Mouse (Mus musculus): ENCODE data around the gene Cdk6.

Cdk6 gene

DNA sequence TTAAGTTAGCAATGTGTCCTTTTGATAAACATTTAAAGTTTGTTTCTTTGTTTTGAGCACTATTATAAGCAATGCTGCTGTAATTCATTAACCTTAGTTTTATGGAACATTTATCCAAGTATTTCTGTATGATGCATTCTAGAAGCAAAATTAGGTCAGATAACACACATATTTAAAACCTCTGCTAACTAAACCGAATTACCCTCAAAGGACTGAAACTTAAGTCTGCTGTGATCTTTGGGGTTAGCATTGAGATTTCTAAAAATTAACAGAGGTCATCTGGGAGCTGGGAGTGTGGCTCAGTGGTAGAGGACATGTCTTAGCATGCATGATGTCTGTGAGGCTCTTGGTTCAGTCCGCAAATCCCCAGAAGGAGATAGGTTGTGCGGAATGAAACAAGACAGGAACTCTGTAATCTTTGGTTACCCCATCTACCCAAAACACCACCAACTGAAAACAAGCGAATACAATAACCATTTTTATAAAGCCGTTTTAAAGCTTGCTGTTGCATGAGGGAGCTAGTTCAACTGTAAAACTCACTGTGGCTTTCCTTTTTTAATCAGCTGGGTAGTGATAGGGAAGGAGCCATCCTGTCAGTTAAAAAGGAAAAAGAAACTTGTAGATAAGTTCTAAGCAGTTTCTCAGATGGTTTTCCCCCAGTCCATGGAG is 141.9 kb downstream of the Cdk6 start:
- DNase-seq (ENCODE audit: low spot score in 2 of 2): no peak

DNA sequence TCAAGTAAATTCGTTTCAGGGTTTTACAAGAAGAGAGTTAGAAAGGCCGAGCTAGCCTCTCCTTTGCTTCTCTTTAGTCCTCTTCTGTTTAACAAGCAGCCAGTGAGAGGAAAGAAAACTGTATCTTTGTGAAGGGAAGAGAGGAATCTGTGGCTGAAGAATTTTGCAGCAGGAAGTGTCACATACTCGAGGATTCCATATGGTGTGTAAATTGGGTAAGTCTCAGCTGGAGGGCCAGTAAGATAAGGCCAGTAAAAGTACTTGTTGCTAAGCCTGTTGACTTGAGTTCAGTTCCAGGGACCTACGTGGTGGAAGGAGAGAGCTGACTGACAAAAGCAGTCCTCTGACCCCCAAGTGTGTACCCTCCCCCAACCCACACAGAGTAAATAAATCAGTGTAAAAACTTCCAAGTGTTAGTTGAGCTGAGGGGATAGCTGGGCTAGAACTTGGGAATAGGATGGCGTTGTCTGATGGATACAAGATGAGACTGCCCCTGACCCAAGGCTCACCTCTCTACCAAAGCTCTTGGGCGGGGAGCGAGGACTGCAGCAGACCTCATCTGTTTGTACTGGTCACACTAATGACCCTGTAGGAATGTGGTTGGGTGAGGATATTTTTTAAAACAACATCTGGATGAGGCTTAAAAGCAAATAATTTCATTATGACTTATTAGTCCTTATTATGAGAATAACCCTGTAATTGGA is 145.4 kb downstream of the Cdk6 start:
- no peak for DNase-seq (ENCODE audit: low spot score in 2 of 2)

DNA sequence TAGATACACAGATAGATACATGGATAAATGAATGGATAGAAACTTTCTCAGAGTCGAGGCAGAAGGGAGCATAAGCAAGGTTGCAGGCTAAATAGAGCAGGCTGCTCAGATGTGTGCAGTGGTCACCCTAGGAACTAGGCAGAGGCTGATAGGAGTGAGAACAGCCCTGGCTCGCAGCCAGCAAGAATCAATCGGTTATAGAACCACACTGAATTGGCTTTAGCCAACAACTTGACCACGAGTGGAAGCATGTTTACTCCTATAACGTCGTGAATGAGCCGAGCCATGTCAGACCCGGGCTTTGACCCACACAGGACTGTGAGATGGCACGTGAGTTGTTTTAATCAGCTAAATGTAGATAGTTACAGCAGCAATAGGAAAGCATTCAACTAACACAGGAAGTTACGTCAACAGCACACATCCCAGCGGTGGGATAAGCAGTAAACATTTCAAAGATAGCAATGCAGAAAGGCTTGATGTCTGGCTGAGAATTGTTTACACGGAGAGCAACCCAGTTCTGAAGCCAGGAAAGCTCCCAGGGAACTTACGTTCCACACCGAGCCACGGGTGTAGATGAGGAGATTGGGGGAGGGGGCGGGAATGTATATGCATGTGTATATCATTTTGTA is 147.0 kb downstream of the Cdk6 start:
- no peak for DNase-seq (ENCODE audit: low spot score in 2 of 2)

DNA sequence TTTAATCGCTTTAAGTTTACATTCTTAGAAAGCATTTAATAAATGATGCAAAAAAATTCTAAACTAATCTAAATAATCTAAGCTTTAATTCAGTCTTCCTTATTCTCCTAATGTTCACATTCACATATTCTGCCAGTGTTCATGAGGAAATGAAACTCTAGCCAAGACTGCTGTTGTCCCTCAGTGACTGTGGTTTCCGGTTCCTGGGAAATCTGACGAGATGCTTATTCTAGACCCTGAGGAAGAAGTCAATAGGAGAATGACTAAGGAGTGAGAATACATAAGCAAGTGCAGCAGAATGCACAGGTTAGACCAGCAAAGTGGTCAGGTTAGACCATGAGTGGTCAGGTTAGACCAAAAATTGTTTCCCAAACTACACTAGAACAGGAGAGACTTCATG is 149.1 kb downstream of the Cdk6 start:
- DNase-seq (ENCODE audit: low spot score in 2 of 2): no peak

DNA sequence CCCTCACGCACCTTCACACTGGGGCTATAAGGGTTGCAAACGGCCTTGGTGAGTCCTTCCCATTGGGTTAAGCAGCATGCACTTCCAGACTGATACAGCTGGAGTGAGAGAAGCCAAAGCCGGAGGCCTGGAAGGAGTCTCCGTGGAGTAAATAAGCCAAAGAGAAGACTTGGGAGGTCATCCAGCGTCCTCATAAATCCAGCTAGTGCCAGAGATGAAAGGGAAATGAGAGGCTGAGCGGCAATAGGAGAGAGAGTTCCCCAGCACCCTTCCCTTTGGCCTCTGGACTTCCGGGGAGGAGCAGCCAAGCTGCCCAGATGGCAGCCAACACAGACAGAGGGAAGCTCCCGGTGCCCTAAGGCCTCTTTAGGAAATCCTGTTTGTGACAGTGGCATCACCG is 149.8 kb downstream of the Cdk6 start:
- no peak for DNase-seq (ENCODE audit: low spot score in 2 of 2)

DNA sequence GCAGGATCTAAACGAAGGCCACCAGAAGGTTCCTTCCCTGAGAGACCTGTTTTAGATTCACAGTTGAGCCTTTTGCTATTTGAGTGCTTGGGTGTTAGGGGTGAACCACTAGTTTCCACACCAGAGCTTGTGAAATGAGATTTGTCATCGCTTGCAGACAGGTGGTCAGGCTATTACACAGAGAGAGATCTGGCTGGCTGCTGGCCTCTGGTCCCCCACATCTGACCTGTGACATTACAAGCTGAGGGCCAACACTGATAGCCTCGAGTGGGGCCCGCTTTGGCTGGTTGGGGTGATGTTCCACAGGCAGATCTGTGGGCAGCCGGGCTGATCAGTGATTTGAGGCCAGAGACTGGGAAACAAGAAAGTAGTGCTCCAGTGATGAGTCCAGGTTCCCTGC is 150.6 kb downstream of the Cdk6 start:
- DNase-seq (ENCODE audit: low spot score in 2 of 2): no peak

DNA sequence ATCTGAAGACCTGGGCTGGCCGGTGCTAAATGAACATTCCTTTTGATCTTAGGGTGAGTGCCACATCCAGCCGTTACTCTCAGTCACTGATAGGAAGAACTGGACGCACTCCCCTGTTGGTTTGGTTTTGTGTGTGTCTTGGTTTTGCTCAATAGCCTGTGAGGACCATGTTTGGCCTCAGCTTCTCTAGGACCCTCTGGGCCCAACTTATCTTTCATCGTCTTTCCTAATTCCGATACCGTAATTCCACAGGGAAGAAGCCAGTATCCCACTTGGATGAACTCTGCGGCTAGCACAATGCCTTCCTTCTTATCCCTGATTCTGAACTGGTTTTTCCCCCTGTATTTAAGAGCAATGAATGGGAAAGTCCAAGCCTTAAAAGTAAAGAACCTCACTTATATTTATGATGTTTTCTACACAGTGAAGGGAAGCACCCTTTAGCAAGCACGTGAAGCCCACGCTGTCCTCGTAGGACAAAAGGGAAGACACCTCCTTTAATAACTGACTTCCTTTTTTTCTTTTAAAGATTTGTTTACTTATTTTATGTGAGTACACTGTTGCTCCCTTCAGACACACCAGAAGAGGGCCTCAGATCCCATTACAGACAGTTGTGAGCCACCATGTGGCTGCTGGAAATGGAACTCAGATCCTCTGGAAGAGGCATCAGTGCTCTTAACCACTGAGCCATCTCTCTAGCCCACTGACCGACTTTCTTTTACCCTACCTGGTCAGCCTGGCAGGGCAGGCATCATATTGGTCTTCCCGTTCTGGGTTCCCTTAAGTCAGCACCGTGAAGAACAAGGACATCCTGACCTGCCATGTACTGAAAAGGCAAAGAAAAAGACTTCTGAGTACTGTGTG is 151.7 kb downstream of the Cdk6 start:
- DNase-seq (ENCODE audit: low spot score in 2 of 2): no peak

DNA sequence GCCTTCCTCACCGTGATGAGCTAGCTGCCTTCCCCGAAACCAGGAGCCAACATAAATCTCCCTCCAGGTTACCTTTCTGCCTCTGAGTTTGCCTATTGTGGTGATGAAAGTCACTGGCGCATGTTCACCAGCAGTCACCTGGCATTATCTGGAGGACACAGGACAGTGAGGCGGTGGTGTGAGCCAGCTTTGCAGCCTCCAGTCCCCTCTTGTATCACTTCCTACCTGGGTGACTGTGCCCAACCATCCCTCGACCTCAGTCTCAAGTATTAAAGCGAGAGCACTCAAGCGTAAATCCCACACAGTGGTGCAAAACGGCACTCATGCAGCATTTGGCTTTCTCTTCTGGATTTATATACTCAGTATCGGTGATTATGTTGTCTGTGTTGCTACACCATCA is 152.7 kb downstream of the Cdk6 start:
- no peak for DNase-seq (ENCODE audit: low spot score in 2 of 2)

DNA sequence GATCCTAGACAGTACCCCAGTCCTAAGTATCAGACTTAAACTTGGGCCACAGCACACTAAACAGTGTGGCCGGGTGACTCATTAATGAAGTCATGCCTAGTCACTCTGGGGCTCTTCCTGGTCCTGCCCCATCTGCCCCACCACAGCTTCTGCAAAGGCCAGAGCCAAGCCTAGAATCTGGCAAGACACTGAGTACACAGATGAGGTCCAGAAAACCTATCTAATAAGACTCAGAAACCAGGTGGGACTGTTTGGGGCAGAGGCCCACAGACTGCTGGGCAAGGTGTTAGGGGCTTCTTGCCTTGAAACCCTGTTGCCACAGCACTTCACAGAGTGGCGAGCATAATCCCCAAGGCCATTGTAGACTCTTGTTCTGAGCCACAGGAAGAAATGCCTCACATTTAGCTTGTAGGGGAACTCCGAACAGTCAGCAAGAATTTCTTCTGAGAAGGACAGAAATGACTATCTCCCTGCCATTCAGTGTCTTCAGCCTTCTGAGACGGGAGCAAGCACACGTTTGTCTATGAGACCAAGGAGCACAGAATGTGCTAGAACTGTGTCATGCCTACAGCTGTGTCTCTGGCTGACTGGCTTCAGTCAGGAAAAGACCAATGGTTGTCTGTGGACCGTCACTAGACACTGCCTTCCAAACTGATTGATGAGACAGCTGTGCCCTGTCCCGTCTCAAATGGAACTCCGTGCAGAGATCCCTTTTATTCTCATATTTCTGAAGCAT is 153.3 kb downstream of the Cdk6 start:
- no peak for DNase-seq (ENCODE audit: low spot score in 2 of 2)

DNA sequence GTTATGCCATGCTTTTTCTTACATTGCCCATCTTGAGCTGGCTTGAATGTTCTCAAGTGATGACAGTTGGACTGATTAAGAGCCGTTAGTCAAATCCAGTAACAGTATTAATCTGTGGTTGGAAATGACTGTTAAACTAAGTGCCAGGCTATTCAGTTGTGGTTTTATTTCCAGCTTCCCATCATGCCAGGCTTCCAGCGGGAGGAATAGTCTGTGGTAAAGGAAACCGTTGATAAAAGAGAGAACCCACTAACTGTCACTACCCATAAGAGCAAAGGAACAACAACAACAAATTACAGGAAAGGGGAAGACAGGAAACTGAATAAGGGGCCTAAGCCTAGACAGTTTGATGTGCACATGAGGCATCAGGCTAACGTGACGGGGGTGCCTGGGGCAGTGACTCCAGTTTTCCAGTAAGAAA is 156.2 kb downstream of the Cdk6 start:
- no peak for DNase-seq (ENCODE audit: low spot score in 2 of 2)

DNA sequence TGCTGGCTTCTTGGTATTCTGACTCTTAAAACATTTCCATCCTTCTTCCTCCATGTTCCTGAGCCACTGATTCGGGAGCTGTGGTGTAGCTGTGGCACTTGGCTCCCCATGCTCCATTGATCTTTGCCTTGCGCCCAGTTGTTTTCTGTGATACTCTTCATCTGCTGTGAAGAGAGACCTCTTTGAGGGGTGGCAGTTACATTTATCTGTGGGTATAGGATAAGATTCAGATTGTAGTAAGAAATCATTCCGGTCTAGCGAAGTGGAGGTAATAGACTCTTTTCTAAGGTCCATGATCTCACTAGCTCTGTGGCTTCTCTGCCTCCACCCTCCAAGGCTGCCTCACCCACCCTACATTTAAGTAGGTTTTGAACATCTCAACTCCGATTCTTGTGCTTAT is 159.0 kb downstream of the Cdk6 start:
- no peak for DNase-seq (ENCODE audit: low spot score in 2 of 2)

DNA sequence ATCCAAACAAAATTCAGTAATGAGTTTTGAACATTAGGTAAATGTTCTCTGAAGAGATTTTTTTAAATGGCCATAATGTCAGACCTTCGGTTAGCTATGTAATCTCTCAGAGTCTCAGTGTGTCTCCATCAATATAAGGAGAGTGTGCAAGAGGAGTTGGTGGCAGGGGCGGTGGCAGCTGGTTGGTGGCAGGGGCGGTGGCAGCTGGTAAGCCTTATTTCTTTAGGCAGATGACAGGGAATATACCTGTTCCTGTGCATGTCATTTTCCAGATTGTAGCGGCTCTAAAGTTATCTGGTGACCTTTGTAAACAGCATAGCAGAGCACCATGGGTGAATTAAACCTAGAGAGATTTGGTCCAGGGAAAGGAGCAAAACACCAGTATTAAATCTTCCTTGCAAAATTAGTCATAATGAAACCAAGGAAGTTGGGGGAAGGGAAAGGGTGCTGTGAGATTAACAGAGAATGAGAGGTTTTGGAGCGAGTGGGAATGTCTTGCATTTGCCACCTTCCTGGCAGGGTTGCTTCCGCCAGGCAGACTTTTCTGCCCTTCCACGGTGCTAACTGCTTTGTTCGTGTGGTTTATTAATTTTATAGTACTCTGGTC is 159.8 kb downstream of the Cdk6 start:
- no peak for DNase-seq (ENCODE audit: low spot score in 2 of 2)

DNA sequence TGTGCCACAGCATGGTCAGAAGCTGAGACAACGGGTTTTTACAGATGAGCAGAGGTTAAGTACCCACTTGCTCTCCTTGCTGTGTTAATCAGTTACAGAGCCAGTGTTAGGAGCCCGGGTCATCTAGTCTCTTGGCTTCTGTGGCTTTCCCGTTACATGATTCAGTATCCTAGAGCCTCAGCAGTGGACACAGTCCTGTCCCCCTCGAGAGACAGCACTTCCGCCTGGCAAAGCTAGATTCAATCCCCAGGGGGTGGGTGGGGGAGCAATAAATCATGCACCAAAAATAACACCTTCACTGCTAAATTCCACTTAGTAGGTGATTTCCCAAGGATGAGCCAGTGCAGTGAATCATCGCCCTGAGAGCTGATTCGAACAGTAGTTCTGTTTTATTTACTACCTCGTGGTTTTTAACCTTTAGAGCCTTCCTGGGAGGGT is 160.3 kb downstream of the Cdk6 start:
- no peak for DNase-seq (ENCODE audit: low spot score in 2 of 2)

DNA sequence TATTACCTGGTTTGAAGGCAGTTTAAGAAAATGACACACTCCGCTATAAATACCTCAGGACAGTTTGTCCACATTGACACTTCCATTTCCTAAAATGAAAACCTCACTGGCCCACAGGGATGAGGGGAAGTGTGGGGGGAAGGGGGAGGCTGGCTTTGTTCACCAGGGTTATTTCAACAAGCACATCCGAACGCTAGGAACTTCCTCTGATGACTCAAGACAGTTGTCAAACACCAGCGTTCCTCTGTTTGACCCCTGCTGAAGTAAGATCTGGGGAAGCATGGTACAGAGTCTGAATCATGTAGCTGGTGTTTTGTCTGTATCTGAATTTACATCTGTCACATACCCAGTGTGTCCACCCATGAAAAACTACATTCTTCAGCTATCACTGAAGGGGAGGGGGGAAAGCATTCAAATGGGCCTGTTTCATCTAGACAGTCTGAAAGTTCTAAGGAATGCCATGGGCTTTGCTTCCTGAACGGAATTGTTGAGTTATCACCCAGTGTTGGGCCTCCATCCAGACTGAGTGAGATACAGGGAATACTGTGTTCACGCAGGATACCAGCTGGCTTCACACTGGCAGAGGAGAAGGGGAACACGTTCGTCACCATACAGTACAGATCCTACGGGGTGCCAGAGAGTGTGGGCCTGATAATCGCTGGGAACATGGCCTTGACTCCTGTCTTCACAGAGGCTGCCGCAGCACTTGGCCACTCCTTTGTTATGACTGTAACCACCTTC is 161.5 kb downstream of the Cdk6 start:
- DNase-seq (ENCODE audit: low spot score in 2 of 2): no peak

DNA sequence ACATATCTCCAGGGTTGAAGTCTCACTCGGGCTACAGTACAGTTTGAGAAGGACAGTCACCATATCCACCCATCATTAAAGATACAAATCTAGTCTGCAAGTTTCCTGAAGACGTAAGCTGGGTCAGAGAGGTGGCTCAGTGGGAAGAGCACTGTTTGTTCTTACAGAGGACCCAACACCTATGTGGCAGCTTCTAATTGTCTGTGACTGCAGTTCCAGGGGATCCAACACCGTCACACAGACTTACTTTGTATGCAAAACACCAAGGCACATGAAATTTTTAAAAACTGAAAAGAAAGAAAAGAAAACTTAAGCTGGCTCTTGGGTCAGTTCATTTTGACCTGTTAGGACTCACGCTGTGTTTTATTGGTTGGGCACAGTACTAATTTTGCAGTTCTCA is 162.1 kb downstream of the Cdk6 start:
- no peak for DNase-seq (ENCODE audit: low spot score in 2 of 2)

DNA sequence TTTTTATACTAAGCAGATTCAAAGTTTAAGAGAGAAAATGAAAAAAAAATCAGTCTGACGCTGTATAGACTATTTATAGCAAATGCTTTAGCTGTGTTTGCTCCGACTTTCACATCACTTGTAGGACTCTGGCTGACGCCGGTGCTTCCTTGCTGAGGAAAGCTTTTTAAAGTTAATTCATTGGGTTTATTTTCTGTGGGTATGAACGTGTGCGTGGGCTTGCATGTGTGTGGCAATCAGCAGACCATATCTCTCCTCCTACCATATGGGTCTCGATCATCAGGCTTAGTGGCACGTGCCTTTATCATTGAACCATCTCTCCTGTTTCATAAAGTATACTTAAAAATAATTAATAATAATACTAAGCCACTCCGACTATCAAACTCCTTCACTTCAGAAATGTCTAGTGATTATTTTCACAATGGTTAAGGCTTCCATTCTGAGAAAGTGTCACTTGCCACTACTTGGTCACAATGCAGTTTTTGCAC is 162.6 kb downstream of the Cdk6 start:
- no peak for DNase-seq (ENCODE audit: low spot score in 2 of 2)

DNA sequence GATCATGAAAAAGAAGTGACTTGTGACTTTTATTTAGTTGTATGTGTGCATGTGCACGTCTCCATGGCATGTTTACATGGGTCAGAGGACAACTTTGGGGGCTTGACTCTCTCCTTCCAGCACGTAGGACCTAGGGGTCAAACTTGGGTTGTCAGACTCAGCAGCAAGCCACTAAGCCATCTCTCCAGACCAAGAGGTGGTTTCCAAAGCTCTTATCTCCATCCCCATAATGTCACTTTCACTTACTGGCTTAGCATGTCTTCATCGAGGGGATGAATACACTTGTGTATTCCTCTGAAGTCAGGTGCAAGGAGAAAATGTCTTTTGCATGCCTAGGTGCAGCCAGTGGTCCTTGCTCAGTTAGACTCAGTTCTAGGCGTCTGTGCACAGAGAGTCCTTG is 163.2 kb downstream of the Cdk6 start:
- DNase-seq (ENCODE audit: low spot score in 2 of 2): no peak

DNA sequence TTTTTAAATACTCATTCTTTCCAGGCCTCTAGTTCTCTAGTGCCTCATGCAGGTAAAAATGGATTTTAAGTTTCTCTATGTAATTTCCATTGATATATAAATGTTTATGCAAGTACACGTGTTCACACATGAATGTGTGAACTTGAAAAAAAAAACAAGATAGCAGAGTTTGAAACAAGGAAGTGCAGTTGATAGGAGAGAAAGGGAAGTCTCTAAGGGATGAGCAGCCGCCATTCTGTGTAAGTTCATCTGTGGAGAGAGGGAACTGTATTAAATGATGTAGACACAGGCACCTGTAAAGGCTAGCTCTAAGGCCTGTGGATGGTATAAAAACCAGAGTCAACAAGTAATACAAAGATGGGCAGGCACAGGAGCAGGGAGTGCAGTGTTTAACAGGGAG is 164.3 kb downstream of the Cdk6 start:
- DNase-seq (ENCODE audit: low spot score in 2 of 2): no peak

DNA sequence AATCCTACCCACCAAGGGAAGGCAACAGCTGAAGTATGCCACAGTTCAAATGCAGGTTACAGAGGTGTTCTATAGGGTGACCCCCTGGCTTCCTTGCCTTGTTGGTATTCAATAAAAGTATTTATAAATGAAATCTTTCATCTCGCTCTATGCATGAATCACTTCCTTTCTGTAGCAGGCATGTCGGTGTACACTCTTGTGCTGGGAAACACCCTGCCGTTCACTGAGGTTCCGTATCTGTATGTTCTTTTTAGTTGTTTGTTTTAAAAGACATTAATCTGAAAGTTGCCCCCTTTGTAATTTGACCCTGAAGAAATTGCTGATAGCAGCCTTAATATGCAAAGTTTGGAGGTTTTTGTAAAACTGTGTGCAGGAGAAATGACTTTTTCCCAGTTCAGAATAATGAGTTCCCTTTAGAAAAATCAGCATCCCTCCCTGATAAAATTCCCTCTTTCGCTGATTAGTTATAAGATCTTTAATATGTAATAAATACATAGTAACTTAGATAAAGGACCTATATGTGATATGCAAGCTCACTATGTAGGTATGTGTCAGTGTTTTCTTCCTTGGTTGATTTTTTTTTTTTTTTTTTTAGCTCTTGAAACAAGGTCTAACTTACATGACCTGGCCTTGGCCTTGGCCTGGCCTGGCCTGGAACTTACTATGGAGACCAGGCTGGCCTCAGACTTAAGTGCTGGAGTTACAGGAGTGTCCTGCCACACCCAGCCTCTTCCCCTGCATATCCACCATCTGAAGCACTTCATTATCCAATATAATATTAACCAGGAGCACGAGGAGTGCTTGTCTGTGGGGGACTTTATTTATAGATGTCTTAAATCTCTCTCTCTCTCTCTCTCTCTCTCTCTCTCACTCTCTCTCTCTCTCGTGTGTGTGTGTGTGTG is 167.4 kb downstream of the Cdk6 start:
- no peak for DNase-seq (ENCODE audit: low spot score in 2 of 2)
